Mouse (Mus musculus) kidney, embryonic 15.5 days (tissue): Measurements from ENCODE around the gene Zdhhc4. TPM values are rescaled to one million over a fixed set of nuclear protein-coding genes. Genes with fewer than 3 reads are reported as not detected.

Source experiments
- ATAC-seq: fragments of 200-750 bp; cut with Nextera tagmentation; replicated peaks from 2 replicates; pipeline ENCODE4 v1.8.0; 2017; ENCODE audit warnings: moderate TSS enrichment; ENCODE audit not compliant: low FRiP score
- H3K27ac ChIP-seq: fragments of 300-500 bp; sonication (generic); 2 replicates; pipeline ENCODE4 v1.5.1; 2015; ENCODE audit warnings: mild to moderate bottlenecking, inconsistent platforms
- H3K27me3 ChIP-seq: fragments of 300-500 bp; sonication (generic); 2 replicates; pipeline ENCODE4 v1.6.1; 2015; ENCODE audit warnings: inconsistent platforms
- H3K36me3 ChIP-seq: fragments of 300-500 bp; sonication (generic); 2 replicates; pipeline ENCODE4 v1.6.1; 2015; ENCODE audit warnings: inconsistent platforms
- H3K4me1 ChIP-seq: fragments of 300-500 bp; sonication (generic); 2 replicates; pipeline ENCODE4 v1.6.1; 2015; ENCODE audit warnings: inconsistent platforms
- H3K4me2 ChIP-seq: fragments of 300-500 bp; sonication (generic); 2 replicates; pipeline ENCODE4 v1.6.1; 2015; ENCODE audit warnings: moderate library complexity, mild to moderate bottlenecking, inconsistent platforms
- H3K4me3 ChIP-seq: fragments of 300-500 bp; sonication (generic); replicated peaks from 2 replicates; pipeline ENCODE4 v1.5.1; 2015; ENCODE audit warnings: mild to moderate bottlenecking, inconsistent platforms
- H3K9ac ChIP-seq: fragments of 300-500 bp; sonication (generic); 2 replicates; pipeline ENCODE4 v1.6.1; 2015; ENCODE audit warnings: mild to moderate bottlenecking, inconsistent platforms
- H3K9me3 ChIP-seq: fragments of 300-500 bp; sonication (generic); replicated peaks from 2 replicates; pipeline ENCODE4 v1.6.1; 2016; ENCODE audit warnings: inconsistent platforms
- WGBS: fragments of 180-500 bp; shearing (Covaris S2); methylation state at CpG from one replicate; pipeline ENCODE4 v1.1.7; 2015; ENCODE audit warnings: mixed read lengths; 5-methylcytosine and 5-hydroxymethylcytosine counted together
- polyA plus RNA-seq: library from polyadenylated mRNA; unstranded; fragments of >200 nt; fragmentation: Nextera tagmentation; extraction: Ambion mirVana; gene quantifications from 2 replicates; pipeline ENCODE4 v1.2.1, GENCODE M21; 2015

Zdhhc4 gene
- polyA plus RNA-seq, 1 experiment from 2014 or later: 76.4 TPM

DNA sequence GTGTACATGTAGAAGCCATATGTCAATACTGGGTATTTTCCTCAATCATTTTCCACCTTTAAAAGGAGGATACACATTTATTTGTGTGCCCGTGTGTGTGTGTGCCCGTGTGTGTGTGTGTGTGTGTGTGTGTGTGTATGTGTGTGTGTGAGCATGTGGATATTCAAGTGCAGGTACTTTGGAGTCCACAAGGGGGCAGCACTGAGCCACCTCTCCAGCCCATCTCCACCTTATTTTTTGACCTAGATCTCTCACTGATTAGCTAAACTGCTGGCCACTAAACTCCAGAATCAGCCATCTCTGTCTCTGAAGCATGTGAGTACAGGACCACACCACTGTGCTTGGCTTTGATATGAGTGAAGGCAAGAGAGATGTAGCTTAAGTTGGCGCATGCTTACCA lies 34.2 kb downstream of the Zdhhc4 start:
- Histone ChIP-seq H3K9me3 (no peaks in the 10 kb centered on the region), H3K4me3 (no peak overlapping the region), H3K27me3 (peaks cover 48% of the 10 kb centered on the region), H3K9ac (no peak overlapping the region), H3K4me2 (no peak overlapping the region), H3K4me1 (peaks cover 19% of the 10 kb centered on the region), H3K27ac (no peak overlapping the region), H3K36me3 (peaks cover 17% of the 10 kb centered on the region)
- WGBS: 93% methylated on average over 3 of the region's 3 CpGs
- no peak for ATAC-seq

DNA sequence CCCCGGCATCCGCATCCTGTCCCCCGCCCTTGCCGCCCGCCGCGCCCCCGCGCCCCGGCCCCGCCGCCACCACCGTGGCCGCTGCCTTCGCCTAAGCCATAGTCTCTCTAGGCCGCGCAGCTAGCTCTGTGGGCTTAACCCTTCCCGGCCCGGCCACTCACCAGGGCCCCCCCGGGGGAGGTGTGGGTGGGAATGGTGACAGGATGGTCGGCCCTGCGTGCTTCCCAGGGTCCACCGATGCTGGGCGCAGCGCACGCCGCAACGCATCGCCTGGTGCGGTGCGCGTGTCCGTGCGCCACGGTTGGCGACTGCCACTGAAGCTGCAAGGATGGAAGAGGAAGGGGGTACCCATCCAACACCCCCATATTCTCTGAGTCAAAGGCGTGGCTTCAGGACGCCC lies 35.7 kb downstream of the Zdhhc4 start, which contains the start of gene Zfp853:
TSS of gene Zfp853 (minus strand) at position 220 of the 400 bp plus-strand sequence.
- H3K4me1 ChIP-seq: peaks cover 23% of the 10 kb centered on the region
- H3K36me3 ChIP-seq: peaks cover 6% of the 10 kb centered on the region; the same call in 1 of the 2 replicates
- H3K4me2 ChIP-seq: peak within 1 kb of the TSS; percentile 92
- peak within 1 kb of the TSS; percentile 47 for H3K9ac ChIP-seq
- peaks cover 63% of the 10 kb centered on the region for H3K27me3 ChIP-seq
- WGBS: 2% methylated on average over 21 of the region's 38 CpGs
- H3K4me3 ChIP-seq: peak within 1 kb of the TSS; percentile 51
- ATAC-seq: no peak
- no peaks in the 10 kb centered on the region for H3K9me3 ChIP-seq
- no peak within 1 kb of the TSS for H3K27ac ChIP-seq

DNA sequence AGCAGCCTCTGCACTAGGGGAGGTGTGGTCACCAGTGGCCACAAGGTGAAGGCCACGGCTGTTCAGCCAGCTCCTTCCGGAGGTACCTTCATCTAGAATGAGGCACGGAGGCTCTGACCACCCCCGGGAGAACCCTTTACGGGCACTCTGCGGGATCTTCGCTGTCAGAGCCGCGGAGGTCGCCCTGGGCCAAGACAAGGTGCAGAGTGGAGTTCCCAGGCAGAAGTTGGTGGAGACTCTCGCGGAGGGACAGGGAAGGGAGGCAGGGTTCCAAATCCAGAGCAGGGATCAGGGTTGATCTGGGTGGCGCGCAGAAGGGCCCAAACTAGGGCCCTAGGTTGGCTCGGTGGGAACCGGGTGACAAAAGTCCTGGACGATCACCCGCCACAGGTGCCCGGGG lies 36.2 kb downstream of the Zdhhc4 start:
- H3K36me3 ChIP-seq: 0 out of 2 replicates have a peak, but pooled peaks cover under 1% of the 10 kb centered on the region
- H3K9me3 ChIP-seq: no peaks in the 10 kb centered on the region
- under 1% methylated on average over 19 of the region's 19 CpGs for WGBS
- H3K4me1 ChIP-seq: peaks cover 28% of the 10 kb centered on the region
- H3K4me2 ChIP-seq: peak overlapping the region; percentile 92
- no peak for ATAC-seq
- peaks cover 68% of the 10 kb centered on the region for H3K27me3 ChIP-seq
- H3K4me3 ChIP-seq: peak overlapping the region; percentile 51
- no peak overlapping the region for H3K27ac ChIP-seq
- peak overlapping the region; percentile 47 for H3K9ac ChIP-seq

DNA sequence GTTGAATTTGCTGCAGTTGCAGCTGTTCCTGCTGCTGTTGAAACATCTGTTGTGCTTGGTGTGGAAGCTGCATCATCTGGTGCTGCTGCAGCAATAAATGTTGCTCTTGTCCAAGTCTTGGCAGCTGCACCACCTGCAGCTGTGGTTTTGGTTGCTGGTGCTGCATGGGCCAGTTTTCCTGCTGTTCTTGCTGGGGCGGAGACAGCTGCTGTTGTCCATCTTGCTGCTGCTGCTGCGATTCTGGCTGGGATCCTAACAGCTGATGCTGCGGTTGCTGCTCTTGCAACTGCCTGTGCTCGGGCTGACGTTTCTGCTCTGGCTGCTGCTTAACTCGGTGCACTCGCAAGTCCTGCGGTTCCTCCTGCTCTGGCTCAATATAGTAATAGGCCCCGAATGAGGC lies 39.8 kb downstream of the Zdhhc4 start:
- H3K27me3 ChIP-seq: peaks cover 97% of the 10 kb centered on the region
- whole genome bisulfite sequencing: 75% methylated on average over 9 of the region's 9 CpGs
- H3K9me3 ChIP-seq: no peaks in the 10 kb centered on the region
- H3K27ac ChIP-seq: no peak overlapping the region
- no peak for ATAC-seq
- H3K4me1 ChIP-seq: peaks cover 32% of the 10 kb centered on the region
- H3K4me3 ChIP-seq: no peak overlapping the region
- no peak overlapping the region for H3K4me2 ChIP-seq
- no peak overlapping the region for H3K9ac ChIP-seq
- H3K36me3 ChIP-seq: no peaks in the 10 kb centered on the region

DNA sequence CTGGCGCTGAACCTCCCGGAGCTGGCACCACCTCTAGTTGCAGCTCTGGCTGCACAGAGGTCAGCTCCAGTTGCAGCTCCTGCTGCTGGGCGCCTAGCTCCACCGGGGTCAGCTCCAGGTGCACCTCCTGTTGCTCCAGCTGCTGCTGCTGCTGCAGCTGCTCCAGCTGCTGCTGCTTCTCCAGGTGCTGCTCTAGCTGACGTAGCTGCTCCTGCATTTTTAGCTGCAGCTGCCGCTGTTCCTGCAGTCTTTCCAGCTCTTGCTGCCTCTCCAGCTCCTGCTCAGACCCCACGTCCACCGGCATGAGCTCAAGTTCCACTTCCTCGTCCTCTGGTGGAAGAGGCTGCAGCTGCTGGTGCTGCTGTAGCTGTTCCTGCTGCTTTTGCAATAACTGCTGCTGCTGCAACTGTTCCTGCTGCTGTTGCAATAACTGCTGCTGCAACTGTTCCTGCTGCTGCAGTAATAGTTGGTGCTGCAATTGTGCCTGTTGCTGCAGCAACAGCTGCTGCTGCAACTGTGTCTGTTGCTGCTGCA lies 40.6 kb downstream of the Zdhhc4 start:
- 12% methylated on average over 9 of the region's 9 CpGs for WGBS
- Histone ChIP-seq H3K4me3 (peak overlapping the region; percentile 36), H3K27ac (no peak overlapping the region), H3K9ac (0 out of 2 replicates have a peak overlapping the region, but pooled peaks have one; percentile 9), H3K9me3 (no peaks in the 10 kb centered on the region), H3K27me3 (peaks cover 93% of the 10 kb centered on the region), H3K4me1 (peaks cover 25% of the 10 kb centered on the region), H3K36me3 (no peaks in the 10 kb centered on the region), H3K4me2 (peak overlapping the region; percentile 65)
- ATAC-seq: no peak

DNA sequence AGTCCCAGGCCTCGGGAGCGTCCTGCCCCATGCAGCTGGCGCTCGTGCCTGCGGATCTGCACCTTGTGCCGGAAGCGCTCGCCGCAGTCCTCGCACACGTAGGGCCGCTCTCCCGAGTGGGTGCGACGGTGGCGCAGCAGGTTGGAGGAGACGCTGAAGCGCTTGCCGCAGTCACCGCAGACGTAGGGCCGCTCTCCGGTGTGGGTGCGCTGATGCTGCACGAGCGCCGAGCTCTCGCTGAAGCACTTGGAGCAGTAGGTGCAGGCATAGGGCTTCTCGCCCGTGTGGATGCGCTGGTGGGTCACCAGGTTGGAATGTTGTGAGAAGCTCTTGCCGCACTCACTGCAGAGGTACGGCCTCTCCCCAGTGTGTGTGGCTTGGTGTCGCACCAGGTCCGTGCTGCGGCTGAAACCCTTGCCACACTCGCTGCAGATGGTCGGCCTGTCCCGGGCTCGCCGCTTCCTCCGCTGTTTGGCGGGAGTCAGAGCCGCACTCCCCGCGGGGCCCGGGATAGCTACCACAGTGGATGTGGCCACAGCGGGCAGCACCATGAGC lies 41.2 kb downstream of the Zdhhc4 start:
- H3K27me3 ChIP-seq: peaks cover 87% of the 10 kb centered on the region
- no peaks in the 10 kb centered on the region for H3K36me3 ChIP-seq
- H3K9me3 ChIP-seq: no peaks in the 10 kb centered on the region
- H3K4me3 ChIP-seq: peak overlapping the region; percentile 36
- peaks cover 20% of the 10 kb centered on the region for H3K4me1 ChIP-seq
- H3K27ac ChIP-seq: no peak overlapping the region
- 0 out of 2 replicates have a peak overlapping the region, but pooled peaks have one; percentile 9 for H3K9ac ChIP-seq
- H3K4me2 ChIP-seq: peak overlapping the region; percentile 65
- peak; percentile 49; the same call in 1 of the 2 replicates for ATAC-seq
- WGBS: 3% methylated on average over 47 of the region's 48 CpGs

DNA sequence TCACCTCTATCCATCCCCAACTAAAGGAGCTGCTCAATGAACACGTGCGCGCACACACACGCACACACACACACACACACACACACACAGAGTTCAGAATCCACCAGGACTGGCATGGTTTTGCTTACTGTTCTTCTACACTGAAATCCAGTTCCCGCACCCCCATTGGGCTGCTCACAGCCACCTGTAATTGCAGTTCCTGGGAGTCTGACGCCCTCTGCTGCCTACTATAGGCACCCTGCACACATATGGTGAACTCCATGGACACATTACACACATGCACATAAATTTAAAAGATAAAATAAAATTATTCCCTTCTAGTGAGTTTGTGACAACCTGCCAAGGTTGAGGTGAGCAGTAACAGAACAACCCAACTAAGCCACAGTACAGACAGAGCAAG lies 44.3 kb downstream of the Zdhhc4 start:
- no peak for ATAC-seq
- Histone ChIP-seq H3K4me3 (no peak overlapping the region), H3K27me3 (peaks cover 65% of the 10 kb centered on the region), H3K9ac (no peak overlapping the region), H3K36me3 (no peaks in the 10 kb centered on the region), H3K4me1 (peaks cover 14% of the 10 kb centered on the region), H3K4me2 (no peak overlapping the region), H3K27ac (no peak overlapping the region), H3K9me3 (no peaks in the 10 kb centered on the region)
- WGBS: 50% methylated on average over 6 of the region's 6 CpGs

DNA sequence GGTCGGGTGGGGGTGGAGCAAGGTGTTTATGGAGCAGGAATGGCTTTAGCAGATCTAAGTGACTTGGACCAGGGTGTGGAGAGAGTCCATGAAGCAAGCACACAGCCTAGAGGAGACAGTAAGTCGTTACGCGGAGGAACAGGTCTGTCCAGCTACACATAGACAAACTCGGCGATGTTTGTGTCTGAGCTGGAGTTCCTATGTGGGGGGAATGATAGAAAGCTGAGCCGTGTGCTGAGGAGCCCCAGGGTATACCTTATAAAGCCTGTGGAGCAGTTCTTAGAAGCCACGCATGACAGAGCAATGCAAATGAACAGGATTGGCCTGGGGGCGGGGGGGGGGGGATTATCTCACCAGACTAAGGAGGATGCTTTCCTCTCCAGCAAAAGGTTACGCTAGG lies 49.8 kb downstream of the Zdhhc4 start:
- Histone ChIP-seq H3K4me2 (no peak overlapping the region), H3K4me1 (0 out of 2 replicates have a peak, but pooled peaks cover 4% of the 10 kb centered on the region), H3K36me3 (no peaks in the 10 kb centered on the region), H3K4me3 (no peak overlapping the region), H3K27ac (no peak overlapping the region), H3K27me3 (peaks cover 39% of the 10 kb centered on the region), H3K9ac (no peak overlapping the region), H3K9me3 (no peaks in the 10 kb centered on the region)
- WGBS: 32% methylated on average over 10 of the region's 10 CpGs
- ATAC-seq: no peak

DNA sequence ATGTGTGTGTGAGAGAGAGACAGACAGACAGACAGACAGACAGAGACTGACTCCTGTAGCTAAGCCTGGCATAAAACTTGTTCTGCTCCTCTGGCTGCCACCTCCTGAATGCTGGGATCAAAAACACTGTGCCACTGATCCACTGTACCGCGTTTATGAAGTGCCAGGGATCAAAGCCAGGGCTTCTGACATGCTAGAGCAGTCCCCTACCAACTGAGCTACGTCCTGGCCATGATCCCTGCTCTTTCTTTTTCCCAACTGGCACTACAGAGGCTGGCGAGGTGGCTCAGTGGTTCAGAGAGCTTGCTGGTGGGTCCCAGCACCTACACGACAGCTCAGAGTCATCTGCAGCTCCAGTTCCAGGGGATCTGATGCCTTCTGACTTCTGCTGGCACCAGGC lies 53.3 kb downstream of the Zdhhc4 start:
- whole genome bisulfite sequencing: 49% methylated on average over 5 of the region's 5 CpGs
- H3K27ac ChIP-seq: no peak overlapping the region
- no peak overlapping the region for H3K9ac ChIP-seq
- H3K9me3 ChIP-seq: no peaks in the 10 kb centered on the region
- no peak overlapping the region for H3K4me3 ChIP-seq
- H3K36me3 ChIP-seq: no peaks in the 10 kb centered on the region
- no peak for ATAC-seq
- H3K4me2 ChIP-seq: no peak overlapping the region
- H3K27me3 ChIP-seq: peaks cover 33% of the 10 kb centered on the region
- peaks cover 4% of the 10 kb centered on the region for H3K4me1 ChIP-seq

DNA sequence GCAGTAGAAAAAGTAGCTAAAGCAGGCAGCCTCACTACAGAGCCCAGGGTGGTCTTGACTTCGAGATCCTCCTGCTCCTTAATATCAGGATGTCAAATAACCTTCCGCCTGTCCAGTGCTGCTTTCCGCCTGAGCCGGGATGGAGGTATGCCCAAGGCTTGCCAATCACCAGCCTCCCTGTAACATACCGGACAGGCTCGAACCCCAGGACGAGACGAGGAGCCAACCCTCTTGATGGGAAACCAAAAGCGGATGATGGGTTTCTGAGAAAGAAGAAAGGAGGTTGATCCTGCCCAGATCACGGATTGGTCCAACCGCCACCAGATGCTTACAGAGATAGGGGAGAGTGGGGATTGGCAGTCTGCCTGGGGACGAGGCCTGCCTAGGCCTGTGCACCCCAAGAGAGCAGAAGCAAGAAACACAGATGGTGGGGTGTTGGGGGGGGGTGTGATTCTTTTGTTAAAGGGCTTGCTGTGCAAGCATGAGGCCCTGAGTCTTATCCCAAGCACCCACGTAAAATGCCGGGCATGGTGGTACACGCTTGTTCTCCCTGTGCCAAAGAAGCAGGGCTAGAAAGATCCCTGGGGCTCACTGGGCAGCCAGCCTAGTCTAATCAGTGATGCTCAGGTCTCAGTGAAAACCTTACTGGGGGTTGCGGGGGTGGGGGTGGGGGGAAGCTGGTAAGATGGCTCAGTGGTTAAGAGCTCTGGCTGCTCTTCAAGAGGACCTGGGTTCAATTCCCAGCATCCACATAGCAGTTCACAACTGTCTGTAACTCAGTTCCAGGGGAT lies 56.3 kb downstream of the Zdhhc4 start:
- Histone ChIP-seq H3K4me3 (no peak overlapping the region), H3K9me3 (no peaks in the 10 kb centered on the region), H3K4me1 (peaks cover 18% of the 10 kb centered on the region), H3K9ac (no peak overlapping the region), H3K27ac (no peak overlapping the region), H3K36me3 (no peaks in the 10 kb centered on the region), H3K4me2 (no peak overlapping the region), H3K27me3 (peaks cover 20% of the 10 kb centered on the region)
- 89% methylated on average over 16 of the region's 16 CpGs for WGBS
- ATAC-seq: no peak

DNA sequence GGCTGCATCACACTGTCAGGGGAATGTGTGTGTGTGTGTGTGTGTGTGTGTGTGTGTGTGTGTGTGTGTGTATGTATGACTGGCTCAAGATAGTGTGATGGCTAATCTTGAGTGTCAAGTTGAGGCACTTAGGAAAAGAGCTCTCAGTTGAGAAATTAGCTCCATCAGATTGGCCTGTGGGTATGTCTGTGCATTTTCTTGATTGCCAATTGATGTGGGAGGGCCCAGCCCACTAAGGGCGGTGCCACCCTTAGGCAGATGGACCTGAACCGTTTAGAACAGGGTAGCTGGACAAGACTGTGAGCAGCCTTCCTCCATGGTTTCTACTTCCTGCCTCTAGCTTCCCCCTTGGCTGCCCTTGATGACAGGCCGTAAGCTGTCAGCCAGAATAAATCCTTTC lies 56.9 kb downstream of the Zdhhc4 start:
- no peak overlapping the region for H3K4me2 ChIP-seq

DNA sequence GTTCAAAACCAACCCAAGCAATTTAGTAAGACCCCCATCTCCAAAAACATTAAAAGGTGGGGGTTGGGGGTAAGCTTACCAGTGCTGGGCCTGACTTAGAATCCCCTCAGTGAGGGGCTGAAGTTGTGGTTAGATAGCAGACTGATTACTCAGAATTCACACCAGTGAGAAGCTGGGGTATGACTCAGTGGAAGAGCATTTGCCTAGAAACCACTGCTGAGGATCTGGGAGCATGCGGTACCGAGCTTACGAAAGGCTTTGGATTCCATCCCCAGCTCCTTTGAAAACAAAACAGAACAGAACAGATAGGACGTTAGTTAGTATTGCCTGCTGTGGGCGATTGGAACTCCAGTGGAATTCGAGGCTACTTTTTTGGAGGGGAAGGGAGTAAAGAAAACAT lies 57.4 kb downstream of the Zdhhc4 start:
- no peak for ATAC-seq
- H3K27ac ChIP-seq: no peak overlapping the region
- 82% methylated on average over 6 of the region's 6 CpGs for WGBS
- peaks cover 18% of the 10 kb centered on the region for H3K4me1 ChIP-seq
- no peak overlapping the region for H3K4me3 ChIP-seq
- H3K4me2 ChIP-seq: no peak overlapping the region
- no peaks in the 10 kb centered on the region for H3K36me3 ChIP-seq
- H3K9me3 ChIP-seq: no peaks in the 10 kb centered on the region
- H3K27me3 ChIP-seq: peaks cover 14% of the 10 kb centered on the region
- no peak overlapping the region for H3K9ac ChIP-seq

More for the DNA sequence above, 56.9 kb downstream of the Zdhhc4 start:
- Histone ChIP-seq H3K4me1 (peaks cover 18% of the 10 kb centered on the region), H3K27me3 (peaks cover 19% of the 10 kb centered on the region), H3K4me3 (no peak overlapping the region), H3K36me3 (no peaks in the 10 kb centered on the region), H3K9ac (no peak overlapping the region), H3K9me3 (no peaks in the 10 kb centered on the region), H3K27ac (no peak overlapping the region)
- 67% methylated on average over 3 of the region's 3 CpGs for WGBS
- ATAC-seq: no peak
